ENCODE assay signal across 8 mouse cellular contexts in genomic region chr11:112781994-112782356, GRCm38 (mm10). TPM values are rescaled to one million over a fixed set of nuclear protein-coding genes. Genes with fewer than 3 reads are reported as not detected.
DNase-seq lines count a peak whose midpoint lies in the region; ATAC-seq and TF ChIP-seq lines count a peak whose summit lies in the region.

TSS of gene Sox9 (plus strand) at chr11:112782224.

- no peak for TF ChIP-seq CTCF in lung, postnatal 0 days (IDR thresholded peaks at IDR 0.05)

- peak; percentile 82 for ATAC-seq in hindbrain, embryonic 13.5 days (ENCODE audit: low FRiP score)
- ATAC-seq in lung, postnatal 0 days = peak; percentile 82

- peak within 1 kb of the TSS; percentile 90 for H3K27ac ChIP-seq in hindbrain, embryonic 13.5 days
- H3K27ac ChIP-seq in lung, postnatal 0 days (ENCODE audit: low read length) = peak within 1 kb of the TSS; percentile 34

- H3K9ac ChIP-seq in hindbrain, embryonic 13.5 days = peak within 1 kb of the TSS; percentile 84
- 0 out of 2 replicates have a peak within 1 kb of the TSS, but pooled peaks have one; percentile 5 for H3K9ac ChIP-seq in lung, postnatal 0 days (replicated peaks; ENCODE audit: low read depth)

- H3K4me3 ChIP-seq in hindbrain, embryonic 13.5 days = peak within 1 kb of the TSS; percentile 70
- H3K4me3 ChIP-seq in lung, postnatal 0 days (ENCODE audit: low read depth, low read length) = peak within 1 kb of the TSS; percentile 58

- peak; percentile 91 for DNase-seq in adipocyte (ENCODE audit: low spot score)
- DNase-seq in cerebellum, postnatal 14 days = peak; percentile 85 to 88
- peak; percentile 78 to 87 for DNase-seq in frontal cortex, postnatal 14 days (ENCODE audit: low spot score in 2 of 2)
- DNase-seq in layer of hippocampus, postnatal 25 days (ENCODE audit: extremely low spot score in 1 of 2, low spot score in 1 of 2) = peak in 1 of 2 experiments; percentile 67
- DNase-seq in lung, postnatal 0 days (ENCODE audit: low spot score) = peak; percentile 91
- peak; percentile 66 for DNase-seq in right cerebral cortex, postnatal 14 days
- no peak for DNase-seq in thymus, postnatal 36 days

- H3K36me3 ChIP-seq in hindbrain, embryonic 13.5 days = no peaks in the 10 kb centered on the region
- H3K36me3 ChIP-seq in lung, postnatal 0 days (ENCODE audit: insufficient read depth, low read length) = no peaks in the 10 kb centered on the region

- no peak for TF ChIP-seq EP300 in lung, postnatal 0 days (IDR thresholded peaks at IDR 0.05)

- 0% methylated on average over 14 of the region's 15 CpGs for WGBS in hindbrain, embryonic 13.5 days
- WGBS in lung, postnatal 0 days = under 1% methylated on average over 15 of the region's 15 CpGs

- no peaks in the 10 kb centered on the region for H3K9me3 ChIP-seq in hindbrain, embryonic 13.5 days
- no peaks in the 10 kb centered on the region for H3K9me3 ChIP-seq in lung, postnatal 0 days (ENCODE audit: low read length)

- H3K4me1 ChIP-seq in hindbrain, embryonic 13.5 days (replicated peaks) = peaks cover 64% of the 10 kb centered on the region
- H3K4me1 ChIP-seq in lung, postnatal 0 days (ENCODE audit: insufficient read depth, low read depth, low read length) = peaks cover 7% of the 10 kb centered on the region; the same call in 1 of the 2 replicates

- H3K27me3 ChIP-seq in hindbrain, embryonic 13.5 days = peaks cover 33% of the 10 kb centered on the region
- 0 out of 2 replicates have a peak, but pooled peaks cover 10% of the 10 kb centered on the region for H3K27me3 ChIP-seq in lung, postnatal 0 days (replicated peaks; ENCODE audit: insufficient read depth, low read length)

- H3K4me2 ChIP-seq in hindbrain, embryonic 13.5 days = peak within 1 kb of the TSS; percentile 94
- H3K4me2 ChIP-seq in lung, postnatal 0 days (replicated peaks; ENCODE audit: low read depth, low read length) = peak within 1 kb of the TSS; percentile 71

RNA-seq across cellular contexts. Expression of gene Sox9, which starts in this region (rescaled TPM):
- 54.7 and 66.4 TPM in 2 replicates for polyA plus RNA-seq in hindbrain, embryonic 13.5 days (2015; fragmentation: Nextera tagmentation; extraction: Ambion mirVana)
- 10 to 100 TPM; 28.9 to 34.3 TPM for total RNA-seq in layer of hippocampus, postnatal 25 days (2021)
- 8.5 and 9.0 TPM in 2 replicates for polyA plus RNA-seq in lung, postnatal 0 days (2015; fragmentation: Nextera tagmentation; extraction: Ambion mirVana)

Comparison
In these comparisons a context has a peak if more than half of its experiments do, and no peak if none do; other contexts are left out.
1. DNase-seq: peak in adipocyte (single experiment), cerebellum, postnatal 14 days (2 of 2), frontal cortex, postnatal 14 days (2 of 2), lung, postnatal 0 days (single experiment) and right cerebral cortex, postnatal 14 days (single experiment); none in thymus, postnatal 36 days (0 of 2).